Mouse (Mus musculus) layer of hippocampus, adult 9-11 months (tissue): ENCODE data around the gene Preb.

Source experiments
- DNase-seq: peaks from one replicate; pipeline ENCODE4 v3.0.0; 2022

The Preb gene

DNA sequence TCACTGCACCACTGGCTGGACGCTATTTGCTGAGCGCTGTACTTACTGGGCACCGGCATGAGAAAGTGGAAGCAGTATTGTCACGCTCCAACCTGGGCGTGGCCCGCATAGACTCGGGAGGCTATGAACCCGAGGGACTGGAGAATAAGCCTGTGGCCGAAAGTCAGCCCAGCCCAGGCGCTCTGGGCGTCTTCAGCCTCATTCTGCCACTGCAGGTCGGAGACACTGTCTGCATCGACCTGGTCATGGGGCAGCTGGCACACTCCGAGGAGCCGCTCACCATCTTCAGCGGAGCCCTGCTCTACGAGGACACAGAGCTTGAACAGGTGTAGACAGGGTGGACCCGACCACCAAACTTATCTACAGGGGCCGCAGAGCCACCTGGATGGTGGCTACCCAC, 39.5 kb downstream of the Preb start:
- DNase-seq, result no peak

DNA sequence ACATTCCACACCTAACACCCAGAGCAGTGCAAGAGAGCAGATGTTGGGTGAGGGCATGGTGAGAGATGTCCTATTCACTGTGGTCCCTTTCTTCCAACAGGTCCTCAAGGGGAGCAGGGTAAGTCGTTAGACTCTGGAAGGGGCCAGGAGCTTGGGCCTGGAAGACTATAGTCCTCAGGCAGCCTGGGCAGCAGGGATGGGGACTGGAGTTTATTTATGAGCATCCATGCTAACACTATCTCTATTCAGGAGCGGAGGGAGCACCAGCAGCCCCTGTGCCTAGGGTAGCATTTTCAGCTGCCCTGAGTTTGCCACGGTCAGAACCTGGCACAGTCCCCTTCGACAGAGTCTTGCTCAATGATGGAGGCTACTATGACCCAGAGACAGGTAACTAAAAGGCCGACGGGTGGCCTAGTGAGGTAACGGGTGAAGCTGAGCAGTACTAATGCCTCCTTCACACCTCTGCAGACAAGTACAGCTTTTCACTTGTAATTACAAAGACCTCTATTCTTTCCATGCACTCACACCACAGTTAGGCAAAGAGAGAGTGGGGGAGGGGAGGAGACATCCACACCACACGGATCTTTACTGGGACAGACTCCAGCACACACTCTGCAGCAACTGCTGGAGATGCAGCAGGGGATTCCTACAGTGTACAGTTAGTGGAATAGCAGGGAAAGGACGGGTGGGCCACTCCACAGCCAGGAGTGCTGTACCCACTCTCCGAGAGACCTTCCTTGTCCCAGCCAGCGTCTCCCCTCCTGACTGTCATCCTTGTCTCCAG, 40.1 kb downstream of the Preb start:
- DNase-seq, result no peak

DNA sequence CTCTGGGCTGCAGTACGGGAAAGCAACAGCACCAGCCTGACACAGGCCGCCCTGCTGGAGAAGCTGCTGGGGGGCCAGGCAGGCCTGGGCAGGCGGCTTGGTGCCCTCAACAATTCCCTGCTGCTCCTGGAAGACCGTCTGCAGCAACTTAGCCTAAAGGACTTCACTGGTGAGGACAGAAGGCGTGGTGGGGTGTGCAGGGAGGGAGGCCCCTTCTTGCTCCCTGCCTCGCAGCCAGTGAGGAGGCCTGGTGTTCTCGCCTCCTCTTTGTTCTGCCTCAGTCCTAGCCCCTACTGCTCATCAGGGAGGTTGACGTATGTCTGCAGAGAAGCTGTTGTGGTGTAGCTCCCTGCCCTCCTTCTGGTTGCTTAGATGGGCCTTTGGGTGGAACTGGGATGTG, 41.5 kb downstream of the Preb start:
- DNase-seq, result no peak

DNA sequence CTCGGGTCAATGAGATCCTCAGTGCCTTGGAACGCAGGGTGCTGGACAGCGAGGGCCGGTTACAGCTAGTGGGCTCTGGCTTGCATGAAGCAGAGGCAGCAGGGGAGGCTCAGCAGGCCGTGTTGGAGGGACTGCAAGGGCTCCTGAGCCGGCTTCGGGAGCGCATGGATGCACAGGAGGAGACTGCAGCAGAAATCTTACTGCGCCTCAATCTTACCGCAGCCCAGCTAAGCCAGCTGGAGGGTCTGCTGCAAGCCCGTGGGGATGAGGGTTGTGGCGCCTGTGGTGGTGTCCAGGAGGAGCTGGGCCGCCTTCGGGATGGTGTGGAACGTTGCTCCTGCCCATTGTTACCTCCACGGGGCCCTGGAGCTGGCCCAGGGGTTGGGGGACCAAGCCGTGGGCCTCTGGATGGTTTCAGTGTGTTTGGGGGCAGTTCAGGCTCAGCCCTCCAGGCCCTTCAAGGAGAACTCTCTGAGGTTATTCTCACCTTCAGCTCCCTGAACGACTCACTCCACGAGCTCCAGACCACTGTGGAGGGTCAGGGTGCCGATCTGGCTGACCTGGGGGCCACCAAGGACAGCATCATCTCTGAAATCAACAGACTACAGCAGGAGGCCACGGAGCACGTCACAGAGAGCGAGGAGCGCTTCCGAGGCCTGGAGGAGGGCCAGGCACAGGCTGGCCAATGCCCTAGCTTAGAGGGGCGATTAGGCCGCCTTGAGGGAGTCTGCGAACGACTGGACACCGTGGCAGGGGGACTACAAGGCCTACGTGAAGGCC, 42.1 kb downstream of the Preb start:
- no peak for DNase-seq

DNA sequence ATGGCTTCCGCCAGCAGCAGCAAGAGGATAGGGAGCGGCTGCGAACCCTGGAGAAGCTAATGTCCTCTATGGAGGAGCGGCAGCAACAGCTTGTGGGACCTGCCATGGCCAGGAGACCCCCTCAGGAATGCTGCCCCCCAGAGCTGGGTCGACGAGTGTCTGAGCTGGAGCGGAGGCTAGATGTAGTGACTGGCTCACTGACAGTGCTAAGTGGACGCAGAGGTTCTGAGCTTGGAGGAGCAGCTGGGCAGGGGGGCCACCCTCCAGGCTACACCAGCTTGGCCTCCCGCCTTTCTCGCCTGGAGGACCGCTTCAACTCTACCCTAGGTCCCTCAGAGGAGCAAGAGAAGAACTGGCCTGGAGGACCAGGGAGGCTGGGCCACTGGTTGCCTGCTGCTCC, 42.8 kb downstream of the Preb start:
- DNase-seq, result no peak

DNA sequence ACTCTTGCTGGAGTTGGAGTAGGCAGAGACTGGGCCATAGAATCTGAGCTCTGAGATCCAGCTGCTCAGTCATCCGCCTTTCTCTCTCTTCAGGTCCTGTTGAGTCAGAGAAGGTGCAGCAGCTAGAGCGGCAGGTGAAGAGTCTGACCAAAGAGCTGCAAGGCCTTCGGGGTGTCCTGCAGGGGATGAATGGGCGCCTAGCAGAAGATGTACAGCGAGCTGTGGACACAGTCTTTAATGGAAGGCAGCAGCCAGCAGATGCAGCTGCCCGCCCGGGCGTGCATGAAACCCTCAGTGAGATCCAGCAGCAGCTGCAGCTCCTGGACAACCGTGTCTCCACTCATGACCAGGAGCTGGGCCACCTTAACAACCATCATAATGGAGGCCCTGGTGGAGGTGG, 43.3 kb downstream of the Preb start:
- DNase-seq, result no peak

DNA sequence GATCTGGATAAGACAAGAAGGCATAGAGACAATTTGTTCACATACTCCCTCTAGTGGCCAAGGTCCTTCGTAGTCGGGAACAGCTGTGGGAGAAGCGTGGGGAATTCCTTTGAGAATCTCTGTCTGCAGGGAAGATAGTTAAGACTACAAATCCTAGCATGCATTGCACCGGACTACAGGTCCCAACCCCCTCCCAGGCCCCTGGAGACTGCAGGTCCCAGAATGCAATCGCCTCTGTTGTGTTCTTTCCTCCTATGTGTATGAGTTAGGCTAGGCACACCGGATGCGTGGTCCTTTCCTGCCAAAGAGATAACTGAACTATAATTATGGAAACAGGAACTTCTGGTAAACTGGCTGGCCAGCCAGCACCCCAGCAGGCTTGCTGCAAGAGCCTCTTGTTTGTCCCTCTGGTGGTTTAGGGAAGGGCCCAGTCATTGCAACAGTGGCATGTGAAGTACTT, 44.2 kb downstream of the Preb start:
- peak; percentile 98 for DNase-seq

DNA sequence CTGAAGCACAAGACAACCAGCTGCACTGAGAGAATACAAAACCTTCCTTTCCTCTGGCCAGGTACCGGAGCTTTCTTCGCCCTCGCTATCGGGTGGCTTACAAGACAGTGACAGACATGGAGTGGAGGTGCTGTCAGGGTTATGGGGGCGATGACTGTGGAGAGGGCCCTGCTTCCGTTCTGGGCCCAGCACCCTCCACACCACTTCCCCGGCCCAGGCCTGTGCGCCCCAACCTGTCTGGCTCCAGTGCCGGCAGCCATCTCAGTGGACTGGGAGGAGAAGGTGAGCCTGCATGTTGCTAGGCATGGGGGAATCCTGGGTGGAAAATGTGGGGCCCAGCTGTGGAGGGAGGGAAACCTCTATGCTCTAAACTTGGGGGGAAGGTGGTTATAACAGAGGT, 44.7 kb downstream of the Preb start:
- DNase-seq, result no peak

DNA sequence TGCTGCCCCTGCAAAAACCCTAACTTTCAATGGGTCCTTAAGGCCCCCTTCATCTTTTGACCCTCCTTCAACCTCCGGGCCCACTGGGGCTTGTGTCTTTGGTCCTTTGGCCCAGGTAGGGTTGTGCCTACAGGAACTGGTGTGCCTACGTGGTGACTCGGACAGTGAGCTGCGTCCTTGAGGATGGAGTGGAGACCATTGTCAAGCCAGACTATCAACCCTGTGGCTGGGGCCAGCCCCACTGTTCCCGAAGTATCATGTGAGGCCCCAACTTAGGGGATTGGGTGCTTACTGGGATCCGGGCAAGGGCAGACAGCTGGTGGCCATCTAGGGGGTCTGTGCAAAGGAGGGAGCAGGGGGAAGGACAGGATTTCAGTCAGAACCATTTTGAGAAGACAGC, 45.3 kb downstream of the Preb start:
- DNase-seq, result no peak

DNA sequence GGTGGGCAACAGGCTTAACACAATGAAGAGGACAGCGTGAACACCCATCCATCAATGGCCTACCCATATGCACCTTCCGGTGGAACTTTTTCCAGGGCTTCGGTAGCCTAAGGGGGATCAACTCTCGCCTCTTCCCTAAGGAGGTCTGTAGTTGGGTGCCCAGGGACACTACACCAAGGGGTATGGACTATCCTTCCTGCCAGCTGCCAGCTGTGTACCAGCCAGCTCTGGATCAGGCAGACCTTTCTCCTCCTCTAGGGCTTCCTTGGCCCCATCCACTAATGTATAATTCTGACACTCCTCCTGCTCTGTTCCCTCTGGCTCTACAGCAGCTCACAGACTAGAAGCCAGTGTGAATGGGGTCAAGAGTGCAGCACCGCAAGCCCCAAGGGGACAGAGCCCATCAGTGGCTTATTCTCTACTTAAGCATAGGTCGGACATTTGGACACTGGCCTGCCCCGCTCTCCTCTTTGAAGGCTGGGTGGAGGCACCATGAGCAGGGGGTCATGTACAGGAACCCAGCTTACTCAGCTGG, 46.0 kb downstream of the Preb start:
- no peak for DNase-seq

DNA sequence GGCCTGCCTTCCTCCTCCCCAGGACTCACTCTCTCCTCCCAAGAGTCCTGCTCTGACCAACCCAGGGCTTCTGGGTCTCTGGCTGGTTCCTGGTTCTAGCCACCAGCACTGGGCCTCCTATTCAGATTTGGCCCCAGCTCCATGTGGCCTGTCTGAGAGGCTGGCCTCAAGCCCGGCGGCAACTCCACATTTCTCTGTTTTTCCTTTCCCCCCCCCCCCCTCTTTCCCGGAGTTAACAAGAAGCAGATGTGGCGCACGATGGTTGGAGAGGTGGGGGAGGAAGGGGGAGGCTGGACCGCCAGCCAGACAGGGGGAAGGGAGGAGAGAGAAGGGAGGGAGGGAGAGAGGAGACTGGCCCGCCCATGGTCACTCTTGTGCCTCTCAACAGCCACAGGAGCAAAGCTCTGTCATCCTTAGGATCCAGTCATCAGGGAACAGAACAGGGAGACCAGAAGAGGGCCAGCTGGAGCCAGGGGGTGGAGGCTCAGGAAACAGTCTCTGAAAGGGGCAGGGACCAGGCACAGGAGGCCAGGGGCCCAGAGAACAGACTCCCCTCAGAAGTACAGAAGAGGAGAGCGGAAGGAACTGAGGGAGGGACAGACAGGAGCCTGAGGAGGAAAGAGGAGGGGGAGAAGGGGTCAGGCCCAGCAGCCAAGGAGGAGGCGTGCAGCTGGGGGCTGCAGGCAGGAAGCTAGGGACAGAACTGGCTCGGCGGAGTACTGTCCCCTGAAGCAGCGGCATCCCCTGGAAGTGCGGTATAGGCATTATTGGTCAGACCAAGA, 46.9 kb downstream of the Preb start, which contains the start of gene Emilin1:
TSS of gene Emilin1 (plus strand) at position 343 of the 782 bp plus-strand sequence.
- DNase-seq, result no peak

DNA sequence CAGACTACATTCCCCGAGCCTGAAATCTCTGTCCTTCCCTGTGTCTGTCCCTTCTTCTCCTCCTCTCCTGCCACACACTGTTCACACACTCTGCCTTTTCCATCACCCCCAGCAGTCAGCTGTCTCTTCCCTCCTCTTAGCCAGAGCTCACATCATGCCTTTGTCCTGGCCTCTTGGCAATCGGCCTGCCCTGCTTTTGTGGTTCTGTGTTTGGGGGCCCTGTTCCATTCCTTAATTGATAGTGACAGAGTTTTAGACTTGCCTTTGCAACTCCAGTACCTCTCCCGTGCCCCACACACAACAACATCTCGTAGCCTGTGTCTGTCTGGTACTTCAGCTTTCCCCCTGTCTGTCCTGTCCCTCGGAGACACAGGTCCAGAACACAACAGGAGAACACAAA, 48.0 kb downstream of the Preb start:
- no peak for DNase-seq

DNA sequence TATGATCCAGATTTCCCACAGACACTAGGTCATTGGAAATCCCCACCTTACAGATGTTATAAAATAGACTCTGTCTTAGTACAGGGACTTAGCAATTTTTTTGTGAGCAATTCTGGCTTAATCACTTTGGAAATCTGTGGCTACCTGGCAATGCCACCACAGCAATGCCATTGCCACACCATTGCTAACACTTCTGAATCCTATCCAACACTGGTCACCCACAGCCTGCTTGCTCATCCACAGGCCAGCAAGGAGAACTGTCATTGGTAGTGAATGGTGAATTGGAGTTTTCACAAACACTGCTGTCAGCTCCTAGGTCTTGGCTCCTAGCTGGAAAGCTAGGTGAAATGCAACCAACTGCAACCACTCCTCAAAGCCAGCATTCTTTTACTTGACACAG, 49.7 kb downstream of the Preb start:
- no peak for DNase-seq

DNA sequence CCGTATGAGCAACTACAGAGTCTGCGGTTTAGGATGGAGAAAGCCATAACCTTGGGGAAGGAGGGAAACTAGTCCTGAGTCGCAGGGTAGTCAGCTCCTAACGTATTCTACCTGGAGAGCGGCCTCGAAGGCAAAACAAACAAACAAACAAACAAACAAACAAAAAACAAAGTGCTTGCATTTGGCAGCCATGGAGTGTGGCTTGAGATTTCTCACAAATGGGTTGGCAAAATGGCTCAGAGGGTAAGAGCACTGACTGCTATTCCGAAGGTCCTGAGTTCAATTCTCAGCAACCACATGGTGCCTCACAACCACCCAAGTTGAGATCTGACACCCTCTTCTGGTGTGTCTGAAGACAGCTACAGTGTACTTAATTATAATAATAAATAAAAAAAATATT, 50.3 kb downstream of the Preb start:
- no peak for DNase-seq

DNA sequence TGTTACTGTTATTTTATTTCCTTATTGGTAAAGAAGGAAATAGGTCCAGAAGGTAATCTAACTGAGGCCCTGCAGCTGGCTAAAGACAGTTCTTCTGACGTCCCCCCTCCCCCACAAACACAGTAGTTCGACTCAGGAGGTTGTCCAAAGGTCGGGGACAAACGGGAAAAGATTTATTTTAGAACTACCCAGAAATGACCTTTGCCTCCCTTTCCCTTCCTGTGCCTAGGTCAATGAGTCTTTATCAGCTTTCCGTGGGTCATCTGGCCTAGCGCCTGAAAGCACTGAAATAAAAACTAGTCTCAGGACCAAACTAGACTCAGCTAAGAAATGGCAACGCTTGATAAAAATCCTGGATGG, 50.9 kb downstream of the Preb start:
- DNase-seq, result no peak

DNA sequence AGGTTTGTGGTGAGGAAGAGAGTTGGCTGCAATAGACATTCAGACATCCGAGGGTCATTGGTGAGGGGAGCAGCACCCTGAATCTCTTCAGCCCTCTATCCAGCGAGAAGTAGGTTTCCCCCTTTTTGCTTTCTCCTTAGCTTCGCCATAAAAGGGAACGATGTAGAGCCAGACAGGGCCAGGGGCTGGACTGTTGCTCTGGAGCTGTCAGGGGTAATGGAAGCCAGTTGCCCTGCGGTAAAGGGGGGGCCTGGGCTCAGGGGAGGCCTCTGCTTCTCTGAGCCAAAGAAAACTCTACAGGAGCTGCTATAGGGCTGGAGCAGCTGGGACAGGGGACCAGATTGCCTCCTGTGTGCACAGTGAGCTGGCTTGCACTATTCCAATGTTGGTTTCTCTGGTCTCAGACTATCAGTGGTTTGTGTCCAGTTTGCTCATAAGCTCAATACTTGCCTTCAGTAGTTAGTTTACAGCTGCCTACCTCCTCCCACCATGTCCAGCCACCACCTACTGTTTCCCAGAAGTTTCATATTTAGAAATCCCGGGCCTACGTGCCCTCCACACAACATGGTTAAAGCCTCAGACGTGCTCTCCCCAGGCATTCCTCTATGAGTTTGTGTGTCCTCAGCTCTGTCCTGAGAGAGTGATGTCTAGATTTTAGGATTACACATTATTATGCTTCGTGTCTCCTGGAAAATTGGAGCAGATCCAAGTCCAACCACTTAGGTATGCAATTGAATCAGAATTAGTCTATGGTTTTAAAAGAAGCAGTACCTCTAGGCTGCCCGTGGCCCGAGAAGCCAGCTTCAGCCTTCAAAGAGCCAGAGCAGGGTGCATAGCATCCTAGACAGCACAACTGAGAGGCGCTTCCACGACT, 51.5 kb downstream of the Preb start:
- no peak for DNase-seq

DNA sequence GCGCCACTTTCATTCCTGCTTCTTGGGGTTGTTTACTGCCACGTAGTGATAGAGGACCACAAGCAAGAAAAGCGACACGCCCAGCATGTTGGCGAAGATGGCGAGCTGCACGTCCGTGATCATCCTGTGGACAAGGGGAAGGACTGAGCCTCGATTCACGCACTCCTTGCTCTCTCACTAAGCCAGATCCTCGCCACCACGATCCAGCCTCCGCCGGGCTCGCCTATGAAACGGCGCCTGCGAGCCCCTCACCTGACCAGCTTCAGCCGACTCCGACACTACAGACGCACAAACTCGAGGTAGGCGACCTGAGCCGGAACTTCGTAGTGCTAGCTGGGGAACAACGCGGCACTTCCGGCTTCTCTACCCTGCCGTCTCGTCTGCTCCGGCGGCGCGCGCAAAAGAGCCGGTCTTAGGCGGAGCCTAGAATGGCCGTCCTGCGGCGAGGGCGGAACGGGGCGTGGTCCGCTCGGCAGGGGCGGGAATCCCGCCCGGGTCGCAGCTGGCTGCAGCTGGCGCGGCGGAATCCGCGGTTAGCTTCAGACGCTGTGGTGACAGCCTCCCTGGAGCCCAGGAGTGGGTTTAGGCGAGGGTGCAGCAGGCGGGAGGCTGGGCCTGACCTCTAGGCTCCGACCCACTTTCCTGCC, 52.6 kb downstream of the Preb start, which contains the start of gene Ost4:
TSS of gene Ost4 (minus strand) at position 376 of the 647 bp plus-strand sequence.
- peak; percentile 95 for DNase-seq

DNA sequence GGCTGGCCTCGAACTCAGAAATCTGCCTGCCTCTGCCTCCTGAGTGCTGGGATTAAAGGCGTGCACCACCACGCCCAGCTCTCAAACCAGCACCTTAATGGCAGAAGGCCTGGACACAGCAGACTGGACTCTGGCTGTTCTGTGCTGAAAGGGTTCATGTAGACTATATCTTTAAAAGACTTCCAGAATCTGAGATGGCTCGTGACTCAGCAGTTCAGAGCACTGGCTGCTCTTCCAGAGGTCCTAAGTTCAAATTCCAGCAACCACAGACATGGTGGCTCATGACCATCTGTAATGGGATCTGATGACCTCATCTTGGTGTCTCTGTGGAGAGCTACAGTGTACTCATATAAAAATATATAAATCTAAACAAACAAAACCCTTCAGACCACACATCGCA, 58.3 kb downstream of the Preb start:
- no peak for DNase-seq
